Mouse (Mus musculus) bone marrow, adult 2 months (tissue): ENCODE measurements at regions not wholly inside any gene's neighbourhood (a gene's known extent, or its start where the extent isn't known, plus 50 kb on each side); places are given as distances from the start of the nearest gene placed in this dataset.

Experiments
- CTCF ChIP-seq: fragments of 200-500 bp; IDR thresholded peaks from 2 replicates; pipeline ENCODE4 v1.5.1; 2011; ENCODE audit warnings: low read length, control low read depth; ENCODE audit not compliant: control insufficient read depth, insufficient read depth
- POLR2A ChIP-seq: fragments of 200-500 bp; IDR thresholded peaks from 2 replicates; pipeline ENCODE4 v1.6.1; 2011; ENCODE audit warnings: low read depth, mild to moderate bottlenecking, control low read depth, low read length, borderline replicate concordance; ENCODE audit not compliant: control insufficient read depth

- TF ChIP-seq CTCF (no peak), POLR2A (no peak)
Measured at GRCm38 (mm10) chr1:35875210-35875811, 192.9 kb upstream of the Hs6st1 start.
